Mouse (Mus musculus) heart, embryonic 15.5 days (tissue): Measurements from ENCODE around the gene Meiob. TPM values are rescaled to one million over a fixed set of nuclear protein-coding genes. Genes with fewer than 3 reads are reported as not detected.

Experiments used
- ATAC-seq: fragments of 200-750 bp; cut with Nextera tagmentation; replicated peaks from 2 replicates; pipeline ENCODE4 v1.8.0; 2017; ENCODE audit warnings: low read depth, moderate TSS enrichment; ENCODE audit not compliant: insufficient number of reproducible peaks, insufficient read depth, low FRiP score
- H3K27ac ChIP-seq: fragments of 300-500 bp; sonication (generic); 2 replicates; pipeline ENCODE4 v1.5.1; 2015; ENCODE audit warnings: mild to moderate bottlenecking, inconsistent platforms
- H3K27me3 ChIP-seq: fragments of 300-500 bp; sonication (generic); 2 replicates; pipeline ENCODE4 v1.6.1; 2015; ENCODE audit warnings: inconsistent platforms
- H3K36me3 ChIP-seq: fragments of 300-500 bp; sonication (generic); 2 replicates; pipeline ENCODE4 v1.6.1; 2015; ENCODE audit warnings: mild to moderate bottlenecking, inconsistent platforms
- H3K4me1 ChIP-seq: fragments of 300-500 bp; sonication (generic); replicated peaks from 2 replicates; pipeline ENCODE4 v1.6.1; 2015; ENCODE audit warnings: inconsistent platforms
- H3K4me2 ChIP-seq: fragments of 300-500 bp; sonication (generic); 2 replicates; pipeline ENCODE4 v1.6.1; 2015; ENCODE audit warnings: inconsistent platforms, mild to moderate bottlenecking, moderate library complexity
- H3K4me3 ChIP-seq: fragments of 300-500 bp; sonication (generic); 2 replicates; pipeline ENCODE4 v1.5.1; 2015; ENCODE audit warnings: mild to moderate bottlenecking, inconsistent platforms
- H3K9ac ChIP-seq: fragments of 300-500 bp; sonication (generic); 2 replicates; pipeline ENCODE4 v1.6.1; 2015; ENCODE audit warnings: mild to moderate bottlenecking, inconsistent platforms
- H3K9me3 ChIP-seq: fragments of 300-500 bp; sonication (generic); replicated peaks from 2 replicates; pipeline ENCODE4 v1.6.1; 2016; ENCODE audit warnings: inconsistent platforms
- WGBS: fragments of 180-500 bp; shearing (Covaris S2); methylation state at CpG from one replicate; pipeline ENCODE4 v1.1.7; 2015; ENCODE audit warnings: mixed read lengths; 5-methylcytosine and 5-hydroxymethylcytosine counted together
- polyA plus RNA-seq: library from polyadenylated mRNA; unstranded; fragments of >200 nt; fragmentation: Nextera tagmentation; extraction: Ambion mirVana; gene quantifications from 2 replicates; pipeline ENCODE4 v1.2.1, GENCODE M21; 2015

The Meiob gene
- polyA plus RNA-seq, 1 experiment from 2014 or later, result not detected

DNA sequence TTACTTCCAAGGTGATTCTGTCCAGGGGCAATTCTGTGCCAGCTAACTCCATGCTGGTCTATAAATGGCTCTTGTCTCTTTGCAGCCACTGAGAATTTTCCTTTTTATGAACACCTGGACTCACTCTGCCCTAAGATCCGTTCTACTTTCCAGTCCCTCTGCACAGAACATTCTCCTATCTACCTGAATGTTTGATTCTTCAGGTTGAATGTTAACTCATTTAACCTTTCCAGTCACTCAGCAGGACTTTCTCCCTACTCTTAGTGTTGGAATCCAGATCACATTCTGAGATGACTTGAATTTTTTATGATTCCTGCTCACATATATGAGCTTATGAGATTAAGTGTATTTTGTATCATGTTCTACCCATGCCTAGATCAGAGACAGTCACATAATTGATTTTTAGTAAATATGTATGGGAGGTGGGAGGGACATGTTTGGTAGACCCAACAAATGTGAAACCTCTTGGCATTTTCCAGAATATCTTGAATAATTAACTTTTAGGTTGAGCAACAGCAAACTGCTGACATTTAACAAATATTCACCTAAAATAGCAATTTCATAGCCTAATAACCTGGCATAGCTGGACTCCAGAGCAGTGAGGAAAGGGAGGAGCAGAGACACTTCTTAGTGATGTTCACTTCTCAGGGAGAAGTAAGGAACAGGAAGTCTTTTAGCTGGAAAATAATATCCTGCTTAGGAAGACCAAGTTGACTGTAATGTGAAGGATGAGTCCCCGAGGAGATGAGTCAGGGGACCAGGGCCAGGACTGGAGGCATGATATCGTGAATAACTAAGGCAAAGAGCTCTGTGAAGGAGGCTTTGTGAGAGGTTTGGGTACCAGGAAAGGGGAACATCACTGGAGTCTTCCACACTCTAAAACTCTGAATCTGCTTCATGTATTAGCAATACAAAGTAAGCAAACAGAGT lies 17.5 kb downstream of the Meiob start:
- Histone ChIP-seq H3K9me3 (no peaks in the 10 kb centered on the region), H3K36me3 (no peaks in the 10 kb centered on the region), H3K27ac (no peak overlapping the region), H3K27me3 (peaks cover 19% of the 10 kb centered on the region), H3K9ac (no peak overlapping the region), H3K4me1 (no peaks in the 10 kb centered on the region), H3K4me3 (no peak overlapping the region), H3K4me2 (no peak overlapping the region)
- 40% methylated on average over 3 of the region's 3 CpGs for WGBS
- ATAC-seq, result no peak

DNA sequence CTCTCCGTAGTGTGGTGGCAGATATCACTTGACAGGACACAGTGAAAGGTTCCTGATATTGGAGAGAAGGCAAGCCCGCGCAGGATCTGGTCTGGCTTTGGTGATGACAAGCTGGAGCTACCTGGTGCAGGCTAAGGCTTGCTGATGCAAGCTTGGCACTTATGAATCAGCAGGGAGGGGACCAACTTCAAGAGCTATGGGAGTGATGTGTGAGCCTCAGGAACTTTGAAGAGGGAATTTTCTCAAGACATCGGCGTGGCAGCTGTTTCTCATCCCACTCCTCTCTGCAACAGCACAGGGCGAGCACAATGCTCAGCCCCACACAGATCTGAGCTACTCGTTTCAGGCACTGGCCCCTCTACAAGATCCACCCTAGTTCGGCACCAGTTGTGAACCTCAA lies 35.8 kb downstream of the Meiob start, which contains the start of gene Hagh:
TSS of gene Hagh (plus strand) at position 302 of the 400 bp plus-strand sequence.
- no peaks in the 10 kb centered on the region for H3K36me3 ChIP-seq
- no peak within 1 kb of the TSS for H3K4me3 ChIP-seq
- H3K27me3 ChIP-seq, result peaks cover 17% of the 10 kb centered on the region
- no peak within 1 kb of the TSS for H3K9ac ChIP-seq
- WGBS, result 45% methylated on average over 8 of the region's 8 CpGs
- no peak within 1 kb of the TSS for H3K27ac ChIP-seq
- no peaks in the 10 kb centered on the region for H3K9me3 ChIP-seq
- H3K4me2 ChIP-seq, result no peak within 1 kb of the TSS
- H3K4me1 ChIP-seq, result 0 out of 2 replicates have a peak, but pooled peaks cover 2% of the 10 kb centered on the region
- no peak for ATAC-seq

DNA sequence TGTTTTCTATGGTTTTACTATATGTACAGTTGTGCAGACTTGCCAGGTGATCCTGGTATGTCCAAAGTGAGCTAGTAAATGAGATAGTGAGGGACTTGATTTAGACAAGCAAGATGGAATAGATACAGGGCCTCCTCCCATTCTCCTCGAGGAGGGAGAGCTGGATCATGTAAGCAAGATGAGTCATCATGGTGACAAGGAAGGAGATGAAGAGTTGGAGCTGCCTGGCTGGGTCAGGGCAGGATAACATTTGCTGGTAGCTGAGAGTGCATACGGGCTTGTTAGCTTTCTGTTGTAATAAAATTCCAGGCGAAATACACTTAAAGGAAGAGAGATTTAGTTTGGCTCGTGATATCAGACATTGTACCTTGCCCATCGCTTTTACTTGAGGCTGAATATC lies 36.3 kb downstream of the Meiob start:
- H3K4me1 ChIP-seq, result 0 out of 2 replicates have a peak, but pooled peaks cover 3% of the 10 kb centered on the region
- no peaks in the 10 kb centered on the region for H3K36me3 ChIP-seq
- H3K9me3 ChIP-seq, result no peaks in the 10 kb centered on the region
- no peak for ATAC-seq
- no peak overlapping the region for H3K9ac ChIP-seq
- H3K27me3 ChIP-seq, result peaks cover 17% of the 10 kb centered on the region
- H3K4me2 ChIP-seq, result no peak overlapping the region
- no peak overlapping the region for H3K4me3 ChIP-seq
- no peak overlapping the region for H3K27ac ChIP-seq
- WGBS, result 49% methylated on average over 5 of the region's 5 CpGs

DNA sequence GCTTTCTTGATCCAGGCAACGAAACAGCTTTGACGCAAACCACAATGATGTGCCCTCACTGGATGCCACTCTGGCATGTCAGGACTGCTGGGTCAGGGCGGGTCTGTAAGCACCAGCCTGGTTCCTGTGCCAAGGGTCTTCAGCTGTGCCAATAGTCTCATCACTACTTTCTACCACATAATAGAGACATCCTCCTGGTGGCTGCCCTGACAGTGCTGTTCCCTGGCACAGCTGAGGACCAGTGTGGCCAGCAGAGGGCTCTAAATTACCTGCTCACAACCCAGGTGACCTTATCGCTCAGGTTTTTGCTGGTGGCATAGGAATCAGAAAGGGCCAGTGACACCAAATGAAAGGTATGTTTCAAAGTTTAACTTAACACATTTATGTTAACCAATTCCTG lies 37.0 kb downstream of the Meiob start:
- no peaks in the 10 kb centered on the region for H3K9me3 ChIP-seq
- no peak overlapping the region for H3K4me3 ChIP-seq
- H3K4me2 ChIP-seq, result no peak overlapping the region
- 47% methylated on average over 4 of the region's 4 CpGs for WGBS
- 0 out of 2 replicates have a peak, but pooled peaks cover 3% of the 10 kb centered on the region for H3K4me1 ChIP-seq
- H3K36me3 ChIP-seq, result no peaks in the 10 kb centered on the region
- H3K27me3 ChIP-seq, result peaks cover 13% of the 10 kb centered on the region; the same call in 1 of the 2 replicates
- ATAC-seq, result no peak
- no peak overlapping the region for H3K27ac ChIP-seq
- no peak overlapping the region for H3K9ac ChIP-seq

DNA sequence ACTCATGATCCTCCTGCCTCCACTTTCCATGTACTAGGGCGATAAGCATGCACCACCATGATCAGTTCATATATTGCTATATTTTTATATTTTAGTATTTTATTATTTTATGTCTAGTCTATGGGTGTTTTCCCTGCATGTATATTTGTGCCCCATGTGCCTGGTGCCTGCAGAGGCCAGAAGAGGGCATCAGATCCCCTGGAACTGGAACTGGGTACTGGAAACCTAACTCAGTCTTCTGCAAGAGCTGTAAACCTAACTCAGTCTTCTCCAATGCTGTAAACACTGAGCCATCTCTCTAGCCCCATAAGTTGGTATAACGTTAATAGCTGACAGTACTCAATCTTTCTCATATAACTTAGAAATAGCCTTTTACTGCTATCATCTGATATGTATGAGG lies 38.5 kb downstream of the Meiob start:
- WGBS, result 53% methylated on average over 2 of the region's 2 CpGs
- ATAC-seq, result no peak
- no peaks in the 10 kb centered on the region for H3K9me3 ChIP-seq

DNA sequence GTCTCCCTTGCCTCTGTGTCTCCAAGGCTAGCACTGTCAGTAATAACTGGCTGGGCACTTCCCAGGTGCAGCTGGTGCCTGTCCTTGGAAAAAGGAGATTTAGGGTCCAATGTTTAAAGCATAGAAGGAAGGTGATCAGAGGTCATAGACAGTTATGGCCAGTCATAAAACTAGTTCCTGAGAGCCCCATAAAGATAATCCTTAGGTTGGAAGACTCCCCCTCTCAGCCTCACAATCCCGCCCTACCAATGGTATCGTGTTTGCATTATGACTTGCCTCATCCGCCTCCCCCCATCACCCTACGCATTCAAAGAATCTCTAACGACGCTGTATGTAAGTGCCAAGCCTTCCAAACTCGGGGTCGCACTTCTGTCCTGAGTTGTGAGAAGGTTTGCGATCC lies 40.4 kb downstream of the Meiob start:
- H3K4me1 ChIP-seq, result peaks cover 10% of the 10 kb centered on the region
- H3K27me3 ChIP-seq, result peaks cover 7% of the 10 kb centered on the region; the same call in 1 of the 2 replicates
- no peak overlapping the region for H3K9ac ChIP-seq
- peak overlapping the region; percentile 22 for H3K4me2 ChIP-seq
- no peak overlapping the region for H3K27ac ChIP-seq
- no peak for ATAC-seq
- H3K4me3 ChIP-seq, result no peak overlapping the region
- no peaks in the 10 kb centered on the region for H3K36me3 ChIP-seq
- no peaks in the 10 kb centered on the region for H3K9me3 ChIP-seq
- WGBS, result 40% methylated on average over 9 of the region's 9 CpGs

More for the DNA sequence above, 38.5 kb downstream of the Meiob start:
- Histone ChIP-seq H3K9ac (no peak overlapping the region), H3K4me2 (no peak overlapping the region), H3K27me3 (peaks cover 13% of the 10 kb centered on the region; the same call in 1 of the 2 replicates), H3K27ac (no peak overlapping the region), H3K4me3 (no peak overlapping the region), H3K4me1 (0 out of 2 replicates have a peak, but pooled peaks cover 3% of the 10 kb centered on the region), H3K36me3 (no peaks in the 10 kb centered on the region)

DNA sequence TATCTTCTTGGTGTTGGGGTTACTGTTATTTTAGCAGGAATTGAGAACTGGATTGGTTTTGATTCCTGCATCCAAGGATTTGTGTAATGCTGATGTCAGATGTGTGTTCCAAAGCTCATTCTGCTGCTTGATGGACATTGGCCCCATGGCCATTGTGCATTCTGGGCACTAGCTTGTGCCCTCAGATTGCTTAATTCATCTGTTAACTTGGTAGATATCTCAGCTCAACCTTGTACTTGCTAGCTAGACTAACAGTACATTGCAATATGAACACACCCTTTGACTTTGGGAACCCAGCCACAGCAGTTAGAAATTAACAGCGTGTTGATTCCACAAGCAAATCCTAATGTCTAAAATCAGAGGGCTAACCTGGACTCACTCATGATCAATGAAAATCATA lies 43.3 kb downstream of the Meiob start:
- H3K9me3 ChIP-seq, result no peaks in the 10 kb centered on the region
- WGBS, result 94% methylated on average over 1 of the region's 1 CpGs
- no peaks in the 10 kb centered on the region for H3K36me3 ChIP-seq
- H3K4me1 ChIP-seq, result peaks cover 19% of the 10 kb centered on the region
- no peak overlapping the region for H3K4me3 ChIP-seq
- no peak overlapping the region for H3K4me2 ChIP-seq
- H3K27me3 ChIP-seq, result no peaks in the 10 kb centered on the region
- H3K27ac ChIP-seq, result no peak overlapping the region
- ATAC-seq, result no peak
- H3K9ac ChIP-seq, result no peak overlapping the region

DNA sequence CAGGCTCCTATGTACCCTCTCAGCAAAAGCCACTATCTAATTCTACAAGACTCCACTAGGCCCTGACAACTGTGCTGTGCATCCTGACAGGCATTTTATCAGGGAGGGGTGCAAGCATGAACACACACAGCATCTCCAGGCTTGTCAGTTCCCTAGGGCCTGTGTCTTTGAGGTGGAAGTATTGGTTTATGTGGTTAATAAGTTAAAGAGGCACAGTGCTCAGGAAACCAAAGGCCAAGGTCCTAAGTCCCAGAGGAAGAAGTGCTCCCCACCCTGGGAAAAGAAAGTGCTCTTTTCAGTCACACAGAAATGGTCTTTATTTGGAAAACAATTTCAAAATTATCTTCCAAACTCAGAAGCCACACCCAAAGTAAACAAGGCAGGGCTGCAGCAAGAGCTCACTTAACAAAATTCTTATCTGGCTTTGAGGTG lies 44.5 kb downstream of the Meiob start:
- Histone ChIP-seq H3K27ac (peak overlapping the region; percentile 98), H3K9ac (peak overlapping the region; percentile 43; the same call in 1 of the 2 replicates)

DNA sequence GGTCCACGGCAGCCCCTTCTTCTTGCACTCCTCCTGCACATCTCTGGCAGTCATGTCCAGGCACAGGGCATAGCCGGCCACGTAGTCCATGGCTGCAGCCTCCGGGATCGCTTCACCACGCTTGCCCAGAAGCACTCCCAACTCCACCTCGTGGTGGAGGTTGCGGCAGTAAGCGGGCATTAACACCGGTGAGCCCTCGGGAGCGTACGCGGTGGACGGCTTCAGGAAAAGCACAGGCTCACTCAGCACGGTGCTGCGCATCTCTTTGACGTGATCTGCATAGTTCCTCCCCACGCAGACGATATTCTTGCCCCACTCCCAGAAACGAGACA lies 45.6 kb downstream of the Meiob start:
- peaks cover 18% of the 10 kb centered on the region for H3K4me1 ChIP-seq
- WGBS, result under 1% methylated on average over 21 of the region's 21 CpGs
- peak overlapping the region; percentile 86 for H3K4me2 ChIP-seq
- peak overlapping the region; percentile 60 for H3K4me3 ChIP-seq
- no peaks in the 10 kb centered on the region for H3K9me3 ChIP-seq
- H3K36me3 ChIP-seq, result peaks cover 18% of the 10 kb centered on the region
- H3K27ac ChIP-seq, result peak overlapping the region; percentile 98
- H3K27me3 ChIP-seq, result no peaks in the 10 kb centered on the region
- ATAC-seq, result peak; percentile 56
- H3K9ac ChIP-seq, result peak overlapping the region; percentile 91

More for the DNA sequence above, 44.5 kb downstream of the Meiob start:
- H3K36me3 ChIP-seq, result peaks cover 9% of the 10 kb centered on the region
- no peaks in the 10 kb centered on the region for H3K27me3 ChIP-seq
- H3K4me2 ChIP-seq, result peak overlapping the region; percentile 86
- H3K4me1 ChIP-seq, result peaks cover 19% of the 10 kb centered on the region
- no peak for ATAC-seq
- peak overlapping the region; percentile 60 for H3K4me3 ChIP-seq
- no peaks in the 10 kb centered on the region for H3K9me3 ChIP-seq

DNA sequence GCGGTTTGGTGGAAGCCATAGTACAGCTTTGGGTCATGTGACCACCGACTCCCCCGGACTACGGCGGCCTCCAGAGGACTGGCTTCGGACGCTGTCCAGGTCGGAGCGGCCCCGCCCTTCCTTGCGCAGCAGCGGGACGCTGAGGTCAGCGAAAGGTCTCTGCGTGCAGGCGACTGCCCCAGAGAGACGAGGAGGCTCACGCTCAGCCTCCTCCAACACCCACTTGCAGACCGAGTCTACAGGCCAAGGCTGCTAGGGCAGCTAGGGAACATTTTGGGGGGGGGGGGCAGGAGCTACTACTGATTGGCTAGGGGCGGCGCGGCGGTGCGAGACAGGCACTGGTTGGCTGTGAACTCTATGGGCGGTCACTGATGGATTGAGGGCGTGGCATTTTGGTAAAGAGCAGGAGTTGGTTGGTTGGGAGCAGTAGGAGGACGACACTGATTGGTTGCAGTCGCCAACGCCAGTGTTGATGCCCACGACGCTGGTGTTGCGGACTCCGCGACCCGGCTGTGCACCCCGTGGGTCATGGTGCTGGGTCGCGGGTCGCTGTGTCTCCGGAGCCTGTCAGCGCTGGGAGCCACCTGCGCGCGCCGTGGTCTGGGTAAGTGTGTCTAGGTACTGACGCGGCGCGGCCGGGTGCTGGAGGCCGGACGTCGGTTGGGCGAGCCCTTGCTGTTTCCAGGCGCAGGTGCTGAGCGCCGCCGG lies 46.1 kb downstream of the Meiob start, which contains the start of gene Fahd1:
TSS of gene Fahd1 (minus strand) at position 300 of the 708 bp plus-strand sequence.
- Histone ChIP-seq H3K4me1 (peaks cover 16% of the 10 kb centered on the region), H3K27me3 (no peaks in the 10 kb centered on the region), H3K36me3 (peaks cover 18% of the 10 kb centered on the region), H3K9ac (peak within 1 kb of the TSS; percentile 91), H3K27ac (peak within 1 kb of the TSS; percentile 98), H3K4me2 (peak within 1 kb of the TSS; percentile 86), H3K4me3 (peak within 1 kb of the TSS; percentile 60), H3K9me3 (no peaks in the 10 kb centered on the region)
- peak; percentile 98 for ATAC-seq
- under 1% methylated on average over 58 of the region's 58 CpGs for WGBS

DNA sequence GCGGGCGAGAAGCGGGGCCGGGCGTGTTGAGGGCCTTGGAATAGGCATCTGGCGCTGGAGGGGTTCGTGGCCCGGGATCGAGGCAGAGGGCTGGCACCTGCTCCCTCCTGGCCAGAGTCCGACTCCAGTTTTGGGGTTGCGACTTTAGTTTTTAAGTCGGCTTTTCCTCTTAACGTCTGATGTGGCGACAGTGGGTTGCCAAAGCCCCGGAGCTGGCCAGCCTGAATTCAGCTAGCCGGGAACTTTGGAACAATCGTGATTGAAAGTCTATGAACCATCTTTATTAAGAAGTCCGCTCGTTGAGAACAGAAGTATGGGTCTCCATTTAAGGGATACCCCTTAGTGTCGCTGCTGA lies 46.7 kb downstream of the Meiob start:
- WGBS, result 2% methylated on average over 20 of the region's 20 CpGs
- Histone ChIP-seq H3K9ac (peak overlapping the region; percentile 62), H3K36me3 (peaks cover 18% of the 10 kb centered on the region), H3K4me2 (peak overlapping the region; percentile 86), H3K27me3 (no peaks in the 10 kb centered on the region), H3K9me3 (no peaks in the 10 kb centered on the region), H3K4me1 (peaks cover 16% of the 10 kb centered on the region), H3K4me3 (peak overlapping the region; percentile 60), H3K27ac (peak overlapping the region; percentile 98)
- no peak for ATAC-seq
